Mouse (Mus musculus) c-Kit-positive CD71-negative TER-119-negative erythroid progenitor cells, embryonic 14.5 days (primary cell): ENCODE measurements at regions not wholly inside any gene's neighbourhood (a gene's known extent, or its start where the extent isn't known, plus 50 kb on each side); places are given as distances from the start of the nearest gene placed in this dataset.

ENCODE experiments used
- DNase-seq: peaks from one replicate; pipeline ENCODE4 v3.0.0-alpha.2; 2013; ENCODE audit warnings: low read depth

DNA sequence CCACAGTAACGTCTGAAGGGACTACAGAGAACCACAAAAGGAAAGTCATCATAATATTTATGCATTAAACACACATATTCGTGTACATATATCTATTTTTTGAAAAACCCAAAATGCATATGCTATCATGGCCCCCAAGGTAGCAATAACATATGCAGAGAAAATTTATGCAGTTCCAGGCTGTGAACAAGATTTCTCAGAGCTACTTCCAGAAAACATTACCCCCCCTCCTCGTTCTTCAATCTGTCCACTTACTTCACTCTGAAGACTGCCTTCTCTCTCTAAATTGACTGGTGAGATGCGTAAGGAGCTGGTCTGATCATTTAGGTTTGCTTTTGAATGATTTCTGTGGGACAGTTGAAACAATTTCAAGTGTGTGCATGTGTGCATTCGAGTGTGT is 369.3 kb upstream of the Zeb2 start:
- DNase-seq, result no peak

DNA sequence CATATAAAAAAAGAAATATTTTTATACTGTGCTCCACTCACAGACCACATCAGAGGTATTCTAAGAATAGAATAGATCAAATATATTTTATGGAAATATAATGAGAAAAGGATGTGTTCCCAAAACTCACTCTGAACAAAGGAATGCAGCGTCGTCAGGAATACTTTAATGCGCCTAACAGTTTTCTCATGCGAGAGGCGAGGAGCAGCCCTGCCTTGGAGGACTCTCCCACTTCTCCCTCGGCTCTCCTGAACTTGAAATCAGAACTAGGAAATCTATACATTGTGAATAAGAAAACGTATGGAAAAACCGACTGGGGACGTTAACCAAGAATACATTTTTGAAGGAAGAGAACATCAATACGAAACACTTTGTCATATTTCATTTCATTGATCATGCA is 368.3 kb upstream of the Zeb2 start:
- no peak for DNase-seq

- no peak for DNase-seq
Measured at GRCm38 (mm10) chr2:45480671-45481070, 363.5 kb upstream of the Zeb2 start.

DNA sequence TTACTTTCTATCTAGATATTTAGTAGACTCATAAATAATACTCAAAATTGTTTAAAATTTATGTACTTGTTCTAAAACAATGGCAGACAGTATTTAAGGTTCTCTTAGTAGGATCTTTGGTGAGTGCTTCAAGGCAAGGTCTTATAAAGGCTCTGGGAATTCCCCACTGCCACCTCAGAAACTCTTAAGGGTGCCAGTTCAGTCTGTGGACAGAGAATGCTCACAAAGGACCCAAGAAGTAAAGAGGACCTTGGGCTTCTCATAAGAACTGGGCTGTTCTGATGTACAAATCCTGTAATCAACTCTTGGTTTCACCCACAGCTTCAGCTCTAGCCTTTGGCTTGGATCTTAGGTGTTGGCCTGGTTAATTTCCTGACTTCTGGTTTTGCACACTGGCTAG is 358.8 kb upstream of the Zeb2 start:
- no peak for DNase-seq

- no peak for DNase-seq
Measured at GRCm38 (mm10) chr2:45464306-45464705, 347.1 kb upstream of the Zeb2 start.

DNA sequence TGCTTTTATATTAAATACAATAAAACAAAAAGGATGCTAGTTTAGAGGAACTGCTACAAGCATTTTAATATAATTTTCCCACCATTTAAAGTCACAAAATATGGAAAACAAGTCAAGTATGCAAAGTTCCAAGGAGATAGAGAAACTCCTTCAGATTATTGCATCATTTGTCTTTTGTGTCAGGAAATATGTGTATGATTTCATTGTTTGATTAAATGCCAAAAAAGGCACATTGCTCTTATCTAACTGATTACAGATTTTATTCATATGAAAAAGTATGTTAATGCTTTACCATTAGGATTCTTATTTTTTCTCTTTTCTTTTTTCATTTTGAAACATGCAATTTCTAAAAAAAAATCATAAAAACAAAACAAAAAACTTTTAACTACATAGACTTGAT is 342.2 kb upstream of the Zeb2 start:
- DNase-seq, result no peak

GRCm38 (mm10) chr2:45454811-45455210 is 337.6 kb upstream of the Zeb2 start:
- no peak for DNase-seq

- DNase-seq, result no peak
Measured at GRCm38 (mm10) chr2:45439146-45439545, 322.0 kb upstream of the Zeb2 start.

GRCm38 (mm10) chr2:45438739-45439138 is 321.5 kb upstream of the Zeb2 start:
- no peak for DNase-seq

- DNase-seq, result no peak
Measured at GRCm38 (mm10) chr2:45435261-45435980, 318.2 kb upstream of the Zeb2 start.

DNA sequence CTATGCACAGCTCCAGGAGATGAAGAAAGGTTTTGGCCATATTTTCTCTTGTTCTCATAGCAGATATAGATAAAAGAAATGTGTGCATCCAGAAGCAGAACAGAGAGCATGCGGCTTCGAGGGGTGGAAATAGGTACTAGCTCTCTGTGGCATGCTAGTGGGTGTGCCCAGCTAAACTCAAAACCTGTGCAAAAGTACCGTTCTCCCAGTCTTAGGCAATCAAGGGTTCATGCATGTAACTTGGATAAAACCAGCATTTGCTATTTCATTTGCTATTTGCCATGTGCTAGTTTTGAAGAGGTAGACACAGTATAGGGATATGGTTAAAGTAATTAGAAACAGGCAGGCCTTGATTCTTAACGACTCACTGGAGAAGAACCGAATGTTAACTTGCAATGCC is 317.6 kb upstream of the Zeb2 start:
- DNase-seq, result no peak

DNA sequence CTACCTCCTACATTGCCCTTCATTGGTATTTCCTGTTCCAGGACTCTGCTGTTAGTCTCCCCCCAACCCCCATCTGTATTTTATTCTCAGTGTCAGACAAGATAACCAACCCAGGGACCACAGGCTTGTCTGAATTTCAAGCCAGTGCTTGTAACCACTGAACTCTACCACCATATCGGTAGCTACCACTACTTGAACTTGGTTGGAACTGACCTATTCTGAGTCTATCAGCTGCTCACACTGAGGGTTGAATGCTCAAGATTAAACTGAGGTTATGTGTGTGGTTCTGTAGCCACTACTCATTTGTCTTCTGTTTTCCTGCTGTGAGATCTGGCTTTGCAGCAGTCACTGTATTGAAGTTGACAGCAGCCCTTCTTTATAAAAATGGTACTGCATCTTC is 317.0 kb upstream of the Zeb2 start:
- DNase-seq, result no peak

DNA sequence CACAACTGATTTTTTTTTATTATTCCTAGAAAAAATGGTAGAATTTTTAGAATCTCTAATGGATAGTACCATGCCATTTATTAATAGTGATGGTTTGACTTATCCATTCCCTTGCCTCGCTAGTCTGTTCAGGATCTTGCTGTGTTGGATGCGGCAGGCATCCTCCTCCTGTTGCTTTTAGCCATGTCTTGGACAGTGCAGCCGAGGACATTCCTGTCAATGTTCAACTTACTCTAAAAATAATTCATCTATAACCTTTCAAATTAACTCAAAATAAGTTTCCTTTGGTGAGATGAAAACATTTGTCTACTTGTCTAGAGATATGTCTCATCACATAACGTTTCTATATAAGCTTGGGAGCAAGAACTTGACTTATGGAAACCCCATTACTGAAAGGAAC is 314.2 kb upstream of the Zeb2 start:
- no peak for DNase-seq

- DNase-seq, result no peak
Measured at GRCm38 (mm10) chr2:45421774-45422173, 304.6 kb upstream of the Zeb2 start.

DNA sequence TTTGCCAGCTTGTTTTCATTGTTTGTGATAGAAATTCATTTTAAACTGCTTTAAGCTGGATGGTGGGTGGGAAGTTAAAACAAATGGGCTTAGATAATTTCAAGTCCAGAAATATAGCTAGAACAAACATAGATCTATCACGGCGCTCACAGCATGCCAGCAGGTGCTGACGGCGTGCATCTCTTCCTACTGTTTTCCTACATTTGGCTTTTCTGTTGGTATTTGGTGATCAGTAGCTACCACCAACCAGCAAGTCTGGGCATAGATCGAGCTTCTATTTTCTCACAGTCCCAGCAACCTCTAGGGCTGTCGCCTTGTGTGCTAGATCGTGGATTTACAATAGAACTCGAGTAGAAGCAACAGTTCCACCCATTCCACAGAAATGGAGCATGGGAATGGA is 290.9 kb upstream of the Zeb2 start:
- DNase-seq, result no peak

GRCm38 (mm10) chr2:45389902-45390492 is 272.8 kb upstream of the Zeb2 start:
- DNase-seq, result no peak

GRCm38 (mm10) chr2:45371268-45371667 is 254.1 kb upstream of the Zeb2 start:
- DNase-seq, result no peak

DNA sequence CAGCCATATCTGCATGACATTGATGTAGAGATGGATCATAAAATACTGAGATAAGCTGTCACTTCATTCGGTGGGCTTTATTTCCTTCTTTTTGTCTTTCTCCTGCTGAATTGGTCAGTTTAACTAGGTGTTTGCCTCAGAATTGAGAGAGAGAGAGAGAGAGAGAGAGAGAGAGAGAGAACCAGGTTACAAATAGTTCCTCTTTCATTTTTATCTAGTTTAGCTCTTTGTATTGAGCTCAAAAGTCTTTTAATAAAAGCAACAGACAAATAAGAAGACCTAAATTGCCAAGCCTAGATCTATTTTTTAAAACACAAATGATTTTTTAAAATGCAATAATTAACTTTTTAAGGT is 253.4 kb upstream of the Zeb2 start:
- DNase-seq, result no peak

DNA sequence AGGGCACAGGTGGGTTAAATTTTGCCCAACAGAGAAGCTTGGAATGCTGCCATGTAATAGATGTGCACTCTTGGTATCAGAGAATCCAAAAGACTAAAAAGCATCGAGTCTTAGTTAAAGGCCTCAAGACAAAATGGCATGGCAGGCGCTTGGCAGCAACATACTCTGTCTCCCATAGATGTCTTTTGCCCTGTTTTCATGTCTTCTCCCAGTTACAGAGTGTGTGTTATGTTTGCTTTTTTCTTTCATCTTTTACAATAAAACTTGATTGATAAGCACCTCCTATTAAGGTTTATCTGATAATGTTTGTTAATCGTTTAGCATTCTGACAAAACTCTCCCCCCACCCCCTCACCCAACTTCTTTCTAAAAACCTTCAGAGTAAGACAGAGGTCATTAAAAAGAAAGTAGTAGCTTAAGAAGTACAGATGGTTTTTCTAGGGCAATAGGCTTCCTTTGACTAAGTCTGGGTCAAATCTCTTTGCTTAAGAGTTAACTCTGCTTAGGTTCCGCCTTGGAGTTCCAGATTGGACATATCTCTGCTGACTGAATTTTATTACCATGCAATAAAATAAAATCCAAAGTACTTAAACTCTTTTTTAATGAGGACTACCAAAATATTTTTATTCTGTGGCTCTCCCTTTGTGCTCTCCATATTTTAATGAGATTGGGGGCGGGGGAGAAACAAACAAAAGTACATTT is 252.9 kb upstream of the Zeb2 start:
- no peak for DNase-seq

- DNase-seq, result no peak
Measured at GRCm38 (mm10) chr2:45369432-45369831, 252.2 kb upstream of the Zeb2 start.

- DNase-seq, result no peak
Measured at GRCm38 (mm10) chr2:45367436-45368193, 250.4 kb upstream of the Zeb2 start.

DNA sequence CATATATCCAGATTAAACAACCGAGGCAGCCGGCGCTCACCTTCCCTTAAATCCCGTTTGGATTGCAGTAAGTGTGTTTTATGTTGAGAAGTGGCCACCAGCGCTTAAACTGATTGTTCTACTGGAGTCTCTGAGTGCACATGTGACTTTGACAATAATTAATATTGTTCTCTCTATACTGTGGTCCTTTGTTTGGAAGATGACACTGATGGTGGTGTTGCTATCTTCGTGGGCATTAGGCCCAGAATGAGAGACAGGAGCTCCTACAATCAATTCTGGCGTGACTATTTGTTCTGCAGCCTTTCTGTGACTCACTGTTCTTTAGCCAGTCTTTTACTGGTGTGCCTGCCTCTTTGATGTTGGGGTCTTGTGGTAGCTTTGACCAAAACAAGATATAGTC is 240.1 kb upstream of the Zeb2 start:
- no peak for DNase-seq
